Mouse (Mus musculus) cerebellum, postnatal 4 days (tissue): ENCODE results near the gene Pbx3.

Experiments
- DNase-seq, 2 experiments: peaks; one replicate each; pipeline ENCODE4 v3.0.0; 2022; ENCODE audit warnings: low spot score in 2 of 2, mixed read lengths in 1 of 2

Gene Pbx3

DNA sequence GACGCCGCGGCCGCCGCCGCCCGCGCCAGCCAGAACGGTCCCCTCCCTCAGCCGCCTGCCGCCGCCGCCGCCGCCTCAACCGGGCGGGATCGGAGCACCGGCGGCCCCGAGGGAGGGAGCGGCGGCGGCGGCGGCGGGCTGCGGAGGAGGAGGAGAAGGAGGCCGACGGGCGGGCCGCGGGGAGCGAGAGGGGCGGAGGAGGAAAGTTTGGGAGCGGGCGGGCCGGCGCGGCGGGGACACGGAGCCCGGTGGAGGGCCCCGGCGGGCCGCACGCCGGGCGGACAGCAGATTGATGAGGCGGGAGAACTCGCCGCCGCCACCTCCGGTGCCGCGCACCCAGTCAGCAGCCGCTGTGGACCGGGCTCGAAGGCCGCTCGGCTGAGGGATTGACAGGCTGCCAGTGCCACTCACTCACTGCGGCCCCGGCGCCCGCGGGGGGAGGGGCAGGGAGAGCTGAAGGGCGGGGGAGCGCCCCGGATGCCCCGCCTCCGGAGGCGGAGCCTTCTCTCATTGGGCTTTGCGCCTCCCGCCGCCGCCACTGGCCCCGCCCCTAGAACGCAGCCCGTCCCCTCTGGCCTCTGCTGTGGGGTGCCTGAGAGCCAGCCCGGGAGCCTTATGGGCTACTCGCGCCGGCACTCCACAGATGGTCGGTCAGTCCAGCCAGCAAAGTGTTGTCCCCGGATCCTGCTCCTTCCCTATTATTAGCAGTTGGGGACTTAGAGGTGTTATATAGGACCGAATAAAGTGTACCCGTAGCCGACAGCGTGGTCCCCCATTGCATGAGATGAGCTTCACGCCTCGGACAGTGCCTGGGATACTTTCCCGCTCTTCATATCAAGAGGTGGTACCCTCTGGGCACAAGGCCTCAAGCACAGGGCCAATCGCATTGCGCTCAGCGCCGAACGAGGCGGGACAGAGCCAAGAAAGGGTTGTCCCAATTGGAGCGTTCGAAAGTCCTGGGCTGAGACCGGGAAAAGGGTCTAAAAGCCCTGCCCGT is at the start of gene Pbx3:
Pbx3 (minus strand) TSS at position 838 of the 997 bp plus-strand sequence.
- DNase-seq = peak; percentile 94 to 98

- no peak for DNase-seq
These were observed 47.3 kb upstream of the Pbx3 start for GRCm38 (mm10) chr2:34420256-34420655.

DNA sequence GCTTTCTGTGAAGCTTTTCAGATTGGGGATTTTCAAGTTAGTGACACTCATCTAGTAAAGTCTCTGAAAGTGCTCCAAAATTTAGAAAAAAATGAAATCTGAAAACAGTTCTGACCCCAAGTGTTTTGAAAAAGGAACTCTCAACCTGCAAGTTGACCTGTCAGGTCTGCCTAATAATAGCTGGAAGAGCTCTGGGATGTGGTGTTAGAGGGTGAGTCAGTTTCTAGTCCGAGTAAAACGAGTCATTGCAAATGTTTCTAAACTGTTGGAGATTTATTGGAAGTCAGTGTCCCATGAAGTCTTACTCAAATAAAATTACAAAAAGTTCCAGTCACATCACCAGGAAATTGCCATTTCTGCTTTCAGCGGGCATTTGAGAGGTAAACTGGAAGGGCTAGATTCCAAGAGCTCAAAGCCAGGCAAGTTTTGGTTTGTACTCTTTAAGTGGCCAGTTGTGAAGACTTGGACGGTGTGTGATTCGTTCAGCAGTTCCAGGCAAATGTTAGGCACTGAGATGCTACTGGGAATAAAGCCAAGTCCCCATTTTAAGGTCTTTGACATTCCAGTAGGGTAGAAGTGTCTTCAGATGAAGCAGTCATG is 36.9 kb upstream of the Pbx3 start:
- no peak for DNase-seq

DNA sequence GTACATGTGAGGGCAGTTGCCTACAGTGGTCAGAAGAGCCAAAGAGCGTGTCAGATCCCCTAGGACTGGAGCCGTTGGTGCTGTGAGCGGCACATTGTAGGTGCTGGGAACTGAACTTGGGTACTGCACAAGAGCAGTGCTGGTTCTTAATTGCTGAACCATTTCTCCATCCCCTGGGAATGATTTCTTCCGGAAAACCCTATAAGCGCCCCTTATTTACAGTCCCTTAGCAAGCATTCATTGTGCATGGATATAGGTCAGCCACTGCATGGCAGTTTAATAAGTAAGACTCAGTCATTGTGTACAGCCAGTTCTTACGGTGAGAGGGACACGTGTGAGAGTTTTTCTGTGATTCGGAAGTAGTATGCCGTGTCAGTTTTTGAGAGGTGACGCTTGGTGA is 35.4 kb upstream of the Pbx3 start:
- no peak for DNase-seq

- DNase-seq = no peak
These were observed 34.7 kb upstream of the Pbx3 start for GRCm38 (mm10) chr2:34407596-34407995.

DNA sequence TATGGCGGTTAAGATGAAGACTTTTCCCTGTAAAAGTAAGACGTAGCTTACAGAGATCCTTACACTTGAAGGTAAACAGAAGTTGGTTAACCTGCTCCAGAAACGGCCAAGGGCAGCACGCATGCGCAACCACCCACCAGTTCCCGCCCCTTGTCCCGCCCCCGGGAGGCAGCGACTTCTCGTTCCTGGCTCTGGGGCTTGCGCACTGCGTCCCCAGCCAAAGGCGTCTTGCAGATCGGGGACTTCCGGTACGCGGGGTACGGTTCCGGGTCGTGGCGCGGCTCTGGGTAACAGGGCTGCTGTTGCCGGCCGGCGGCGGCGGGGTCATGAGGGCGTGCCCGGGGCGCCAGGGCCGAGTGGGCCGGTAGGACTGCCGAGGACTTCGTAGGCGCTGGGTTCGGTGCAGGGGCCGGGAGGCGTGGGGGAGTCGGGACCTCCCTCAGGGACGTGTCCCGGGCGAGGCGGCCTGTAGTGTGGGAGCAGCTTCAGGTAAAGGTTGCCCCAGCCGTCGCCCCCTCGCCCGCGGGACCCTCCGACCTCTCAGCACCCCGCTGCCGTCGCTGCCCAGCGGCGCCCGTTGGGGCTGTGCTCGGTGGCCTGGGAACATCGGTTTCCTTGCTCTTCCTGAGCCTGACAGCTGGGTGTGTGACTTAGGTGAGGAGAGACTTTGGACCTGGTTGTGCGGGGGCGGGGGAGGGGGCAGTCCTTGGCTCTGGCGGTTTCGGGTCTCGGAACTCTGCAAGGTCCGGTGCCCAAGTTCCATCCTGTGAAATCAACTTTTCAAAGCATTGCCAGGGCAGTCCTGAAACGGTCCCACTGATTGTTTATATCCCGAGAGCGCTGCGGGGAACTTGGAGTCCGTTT is 33.9 kb upstream of the Pbx3 start, which contains the start of gene Mapkap1:
Mapkap1 (plus strand) TSS at position 171 of the 864 bp plus-strand sequence.
- peak; percentile 95 to 96 for DNase-seq

GRCm38 (mm10) chr2:34399535-34399934 is 26.6 kb upstream of the Pbx3 start:
- no peak for DNase-seq

- DNase-seq = no peak
These were observed 6.0 kb upstream of the Pbx3 start for GRCm38 (mm10) chr2:34378930-34379329.

- DNase-seq = no peak
These were observed 1.4 kb upstream of the Pbx3 start for GRCm38 (mm10) chr2:34374349-34374748.

- no peak for DNase-seq
These were observed 944 bp upstream of the Pbx3 start for GRCm38 (mm10) chr2:34373886-34374285.

GRCm38 (mm10) chr2:34371441-34372304 is 1.3 kb downstream of the Pbx3 start:
- DNase-seq = peak; percentile 25 to 59

GRCm38 (mm10) chr2:34370725-34371440 is 2.1 kb downstream of the Pbx3 start:
- DNase-seq = peak in 1 of 2 experiments; percentile 36

DNA sequence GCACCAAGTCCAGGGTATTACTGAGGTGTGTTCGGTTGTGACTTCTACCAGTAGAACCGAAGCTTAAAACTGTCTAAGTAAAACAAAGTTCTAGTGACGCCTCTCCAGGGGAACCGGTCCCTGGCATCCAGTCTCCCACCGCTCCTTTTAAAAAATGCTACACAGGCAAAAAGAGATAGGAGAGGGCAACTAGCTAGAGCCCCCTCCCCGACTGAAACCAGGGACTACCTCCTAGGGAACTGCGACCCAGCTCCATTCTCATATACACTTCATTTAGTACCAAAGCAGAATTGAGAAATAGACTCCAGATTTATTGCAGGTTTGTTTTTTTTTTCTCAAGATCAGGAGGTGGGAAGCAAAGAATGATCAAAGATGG is 2.6 kb downstream of the Pbx3 start:
- DNase-seq = no peak

DNA sequence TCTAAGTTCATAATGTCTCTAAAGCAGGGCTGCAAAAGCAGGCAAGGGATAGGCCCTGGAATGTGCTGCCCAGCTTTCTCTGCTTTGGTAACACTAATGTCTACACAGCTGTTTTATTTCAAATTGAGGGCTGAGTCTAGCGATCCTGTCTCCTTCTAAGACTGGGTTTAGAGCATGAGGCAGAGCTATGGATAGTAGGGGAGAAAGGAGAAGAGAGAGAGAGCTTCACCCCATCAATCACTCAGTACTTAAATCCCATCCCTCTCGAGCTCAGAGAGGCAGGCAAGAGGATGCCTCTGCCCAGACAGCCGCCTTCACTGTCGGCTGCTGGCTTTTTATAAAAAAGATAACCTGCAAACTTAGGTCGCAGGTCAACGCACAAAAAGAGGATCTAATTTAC is 4.5 kb downstream of the Pbx3 start:
- no peak for DNase-seq

- DNase-seq = no peak
These were observed 5.9 kb downstream of the Pbx3 start for GRCm38 (mm10) chr2:34367024-34367423.

- no peak for DNase-seq
These were observed 9.3 kb downstream of the Pbx3 start for GRCm38 (mm10) chr2:34363678-34364077.

GRCm38 (mm10) chr2:34355801-34356211 is 17.1 kb downstream of the Pbx3 start:
- DNase-seq = no peak

DNA sequence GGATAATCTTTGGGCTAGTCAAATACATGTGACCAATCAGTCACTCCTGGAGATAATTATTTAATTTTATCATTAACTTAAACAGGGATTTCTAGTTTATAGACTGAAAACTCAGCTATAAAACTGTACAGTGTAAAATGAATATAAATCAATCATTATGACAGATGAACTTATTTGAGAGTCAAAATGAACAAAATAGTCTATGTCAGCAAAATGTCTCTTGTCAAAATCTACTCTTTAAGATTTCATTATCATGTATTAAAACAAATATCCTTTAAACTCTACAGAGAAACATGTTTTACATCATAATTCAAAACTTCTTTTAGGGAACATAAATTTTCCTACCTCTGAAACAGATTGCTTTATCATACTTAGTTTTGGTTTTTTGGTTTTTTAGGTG is 20.9 kb downstream of the Pbx3 start:
- no peak for DNase-seq

DNA sequence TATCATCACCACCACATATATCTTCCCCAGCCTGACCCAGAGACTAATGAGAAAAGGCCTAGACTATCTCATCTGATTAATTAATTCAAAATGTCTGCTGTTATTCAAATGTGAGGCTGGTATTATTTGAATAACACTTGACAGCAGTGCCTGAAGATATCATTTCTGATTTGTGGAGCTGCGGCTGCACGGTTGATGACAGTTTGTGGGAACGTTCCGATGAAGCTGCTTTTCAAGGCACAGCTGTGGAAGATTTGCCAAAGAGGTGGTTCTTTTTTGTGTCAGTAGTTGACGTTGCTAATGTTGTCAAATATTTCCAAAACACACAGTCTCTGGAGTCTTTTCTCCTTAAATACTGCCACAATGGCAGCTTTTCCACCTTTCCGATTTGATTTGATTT is 25.8 kb downstream of the Pbx3 start:
- DNase-seq = no peak

- no peak for DNase-seq
These were observed 74.3 kb downstream of the Pbx3 start for GRCm38 (mm10) chr2:34298664-34299063.
